Mouse (Mus musculus) ovary, adult 2 months (tissue): ENCODE measurements around the gene Ccn2. TPM values are rescaled to one million over a fixed set of nuclear protein-coding genes. Genes with fewer than 3 reads are reported as not detected.

Experiments
- polyA plus RNA-seq: library from polyadenylated mRNA; depleted of rRNA; stranded (reverse); fragments of >200 nt; gene quantifications from 2 replicates; pipeline ENCODE4 v1.2.3, GENCODE M21; 2012; rRNA removed

Ccn2 gene
- 234 and 488 TPM in 2 replicates for polyA plus RNA-seq

DNA sequence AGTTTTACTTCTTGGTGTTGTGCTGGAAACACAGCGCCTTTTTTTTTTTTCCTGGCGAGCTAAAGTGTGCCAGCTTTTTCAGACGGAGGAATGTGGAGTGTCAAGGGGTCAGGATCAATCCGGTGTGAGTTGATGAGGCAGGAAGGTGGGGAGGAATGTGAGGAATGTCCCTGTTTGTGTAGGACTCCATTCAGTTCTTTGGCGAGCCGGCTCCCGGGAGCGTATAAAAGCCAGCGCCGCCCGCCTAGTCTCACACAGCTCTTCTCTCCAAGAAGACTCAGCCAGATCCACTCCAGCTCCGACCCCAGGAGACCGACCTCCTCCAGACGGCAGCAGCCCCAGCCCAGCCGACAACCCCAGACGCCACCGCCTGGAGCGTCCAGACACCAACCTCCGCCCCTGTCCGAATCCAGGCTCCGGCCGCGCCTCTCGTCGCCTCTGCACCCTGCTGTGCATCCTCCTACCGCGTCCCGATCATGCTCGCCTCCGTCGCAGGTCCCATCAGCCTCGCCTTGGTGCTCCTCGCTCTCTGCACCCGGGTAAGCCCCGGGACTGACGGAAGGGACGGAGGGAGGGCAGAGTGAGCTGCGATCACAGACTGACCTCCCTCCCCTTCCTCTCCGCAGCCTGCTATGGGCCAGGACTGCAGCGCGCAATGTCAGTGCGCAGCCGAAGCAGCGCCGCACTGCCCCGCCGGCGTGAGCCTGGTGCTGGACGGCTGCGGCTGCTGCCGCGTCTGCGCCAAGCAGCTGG is at the start of gene Ccn2:
Gene Ccn2, plus strand, starts transcription at position 193 of the 753 bp plus-strand sequence.

Other genes starting within 250 kb of the Ccn2 start
- 2.7 and 3.0 TPM in 2 replicates for gene Enpp1, start 116.7 kb downstream of the Ccn2 start, polyA plus RNA-seq
- gene Enpp3, start 247.4 kb downstream of the Ccn2 start, polyA plus RNA-seq = 5.6 and 5.8 TPM in 2 replicates